Mouse (Mus musculus) erythroblast, adult 5-6 weeks (primary cell): Measurements from ENCODE around the gene Rinl. TPM values are rescaled to one million over a fixed set of nuclear protein-coding genes. Genes with fewer than 3 reads are reported as not detected.

Experiments used
- ATAC-seq: replicated peaks from 2 replicates; pipeline ENCODE4 v1.8.0; 2016; ENCODE audit warnings: moderate number of reproducible peaks, mild to moderate bottlenecking, moderate TSS enrichment, inconsistent platforms; ENCODE audit not compliant: poor library complexity, low FRiP score, severe bottlenecking
- total RNA-seq, 2 experiments: library from RNA; stranded (forward) in 1 of 2; stranded (reverse) in 1 of 2; fragments of 150-400 nt in 1 of 2; fragments of 200-764, 138-1000 nt in 1 of 2; gene quantifications; 2 replicates each; pipeline versions ENCODE4 v1.2.3 to v1.2.4; 2015 to 2017; ENCODE audit warnings: low replicate concordance in 2 of 2

Rinl gene
- total RNA-seq, 2 experiments from 2014 or later = 13.4 to 25.0 TPM

DNA sequence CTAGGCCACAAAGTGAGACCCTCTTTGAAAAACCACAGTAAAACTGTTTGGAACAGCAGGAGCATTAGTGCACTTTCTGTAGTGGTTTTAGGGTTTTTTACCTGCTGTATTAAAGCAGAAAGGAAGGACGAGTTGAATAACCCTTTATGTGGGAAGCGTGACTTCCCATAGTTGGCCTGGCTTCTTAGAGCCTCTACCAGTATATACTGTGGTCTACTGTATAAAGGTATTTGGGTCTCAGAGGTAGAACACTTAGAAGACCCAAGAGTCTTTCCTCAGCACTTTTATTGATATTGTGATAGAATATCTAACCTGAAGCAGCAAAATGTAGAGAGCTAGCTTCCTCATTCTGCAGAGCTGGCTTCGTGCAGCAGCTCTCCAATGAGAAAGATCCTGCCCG, 30.8 kb downstream of the Rinl start:
- no peak for ATAC-seq

DNA sequence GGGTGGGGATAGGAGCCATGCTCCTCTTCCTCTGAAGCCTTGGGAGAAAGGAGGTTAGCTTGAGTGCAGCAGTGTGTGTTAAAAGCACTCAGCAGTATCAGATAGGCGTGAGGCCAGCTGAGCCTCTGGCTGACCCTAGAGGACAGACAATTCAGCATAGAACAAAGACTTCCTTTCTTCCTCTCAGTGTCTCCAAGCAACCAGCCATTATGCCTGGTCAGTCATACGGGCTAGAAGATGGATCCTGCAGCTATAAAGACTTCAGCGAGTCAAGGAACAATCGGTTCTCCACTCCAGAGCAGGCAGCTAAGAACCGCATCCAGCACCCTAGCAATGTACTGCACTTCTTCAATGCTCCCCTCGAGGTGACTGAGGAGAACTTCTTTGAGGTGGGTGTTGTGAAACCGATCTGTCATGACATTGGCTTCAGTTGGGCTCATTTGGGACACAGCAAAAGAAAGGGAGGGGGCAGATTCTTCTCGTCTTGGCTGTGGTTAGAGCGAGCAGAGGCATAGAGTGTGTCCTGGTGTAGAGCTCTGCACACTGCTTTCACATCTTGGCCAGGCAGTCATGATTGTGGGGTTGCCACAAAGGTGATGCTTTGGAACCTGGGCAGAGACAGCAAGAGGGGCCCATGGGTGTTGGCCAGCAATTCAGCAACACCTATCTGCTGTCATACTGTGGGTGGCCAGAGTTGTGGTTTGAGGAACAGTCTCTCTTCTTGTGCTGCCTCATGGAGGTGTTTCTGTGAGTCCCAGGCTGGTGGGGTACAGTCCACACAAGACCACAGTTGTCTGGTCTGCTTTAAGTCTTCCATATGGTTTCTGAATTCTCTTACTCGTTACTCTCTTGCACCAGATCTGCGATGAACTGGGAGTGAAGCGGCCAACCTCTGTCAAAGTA, 31.8 kb downstream of the Rinl start:
- no peak for ATAC-seq

DNA sequence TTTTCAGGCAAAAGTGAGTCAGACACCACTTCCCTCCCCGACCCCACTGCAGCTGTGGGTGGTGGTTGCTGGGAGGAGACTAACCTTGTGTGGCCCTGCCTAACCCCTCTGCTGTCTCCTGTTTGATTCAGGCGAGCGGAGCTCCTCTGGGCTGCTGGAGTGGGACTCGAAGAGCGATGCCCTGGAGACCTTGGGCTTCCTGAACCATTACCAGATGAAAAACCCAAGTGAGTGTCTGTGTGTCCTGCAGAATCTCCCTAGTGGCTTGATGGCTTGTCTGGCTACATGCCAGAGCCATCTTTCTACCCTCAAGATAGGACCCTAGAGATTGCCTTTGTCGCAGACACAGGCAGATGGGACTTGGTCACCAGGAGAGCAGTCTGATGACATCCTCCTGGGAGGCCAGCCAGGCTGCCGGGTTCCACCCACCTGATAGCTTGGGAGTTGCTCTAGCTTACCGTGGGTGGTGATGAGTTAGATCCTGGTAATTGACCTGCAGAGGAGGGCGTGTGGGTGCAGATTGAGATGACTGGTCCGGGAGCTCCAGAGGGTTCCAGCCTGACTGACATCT, 32.6 kb downstream of the Rinl start:
- no peak for ATAC-seq

DNA sequence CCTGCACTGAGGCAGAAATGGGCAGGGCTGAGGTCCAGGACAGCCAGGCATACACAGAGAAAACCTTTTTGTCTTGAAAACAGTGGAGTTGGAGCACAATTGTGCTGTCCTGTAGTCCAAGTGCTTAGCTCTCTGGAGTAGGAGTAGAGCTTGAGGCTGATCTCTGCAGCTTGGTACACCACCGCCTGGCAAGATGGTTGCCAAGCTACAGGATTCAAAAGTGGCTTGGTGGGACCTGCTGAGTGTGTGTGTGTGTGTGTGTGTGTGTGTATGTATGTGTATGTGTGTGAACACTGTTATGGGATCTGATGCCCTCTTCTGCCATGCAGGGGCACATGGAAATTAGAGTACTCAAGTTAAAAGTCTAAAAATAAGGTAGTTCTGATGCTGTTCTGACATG, 33.8 kb downstream of the Rinl start:
- ATAC-seq = no peak

DNA sequence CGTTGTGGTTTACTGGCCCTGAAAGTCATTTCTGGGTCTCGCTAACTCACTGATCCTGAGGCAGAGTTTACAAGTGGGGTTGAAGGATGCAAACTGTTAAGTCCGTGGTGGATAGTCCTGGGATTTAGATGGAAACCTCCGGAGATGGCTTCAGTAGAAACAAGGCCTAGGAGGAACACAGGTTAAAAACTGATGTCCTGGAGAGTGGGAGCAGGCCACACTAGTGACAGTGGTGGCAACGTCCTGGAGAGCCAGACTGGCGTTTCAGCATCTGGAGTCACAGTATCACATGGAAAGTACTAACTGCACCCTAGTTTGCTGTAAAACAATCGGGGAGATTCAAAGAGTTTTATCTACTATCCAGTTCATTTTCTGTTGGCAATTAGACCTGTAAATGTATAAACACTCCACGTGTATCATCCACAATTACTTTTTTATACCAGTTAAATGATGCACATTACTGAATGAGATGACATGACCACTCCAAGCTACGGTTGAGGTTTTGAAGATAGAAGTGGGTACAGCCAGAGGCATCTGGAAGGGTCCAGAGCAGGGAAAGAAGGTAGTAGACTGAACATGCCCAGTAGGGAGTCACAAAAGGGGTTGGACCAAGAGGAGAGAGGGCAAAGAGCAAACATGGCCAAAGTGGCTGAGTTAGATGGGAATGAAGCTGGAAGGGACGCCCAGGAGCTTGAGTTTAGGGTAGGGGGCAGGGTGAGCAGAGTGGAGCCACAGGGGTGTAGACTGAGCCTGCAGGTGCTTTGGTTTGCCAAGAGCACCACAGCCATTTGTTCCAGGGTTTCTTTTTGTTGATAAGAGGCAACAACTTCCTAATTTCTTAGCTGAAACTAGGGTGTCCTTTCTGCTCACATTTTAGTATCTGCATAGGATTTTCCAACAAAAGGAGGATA, 34.5 kb downstream of the Rinl start:
- no peak for ATAC-seq

DNA sequence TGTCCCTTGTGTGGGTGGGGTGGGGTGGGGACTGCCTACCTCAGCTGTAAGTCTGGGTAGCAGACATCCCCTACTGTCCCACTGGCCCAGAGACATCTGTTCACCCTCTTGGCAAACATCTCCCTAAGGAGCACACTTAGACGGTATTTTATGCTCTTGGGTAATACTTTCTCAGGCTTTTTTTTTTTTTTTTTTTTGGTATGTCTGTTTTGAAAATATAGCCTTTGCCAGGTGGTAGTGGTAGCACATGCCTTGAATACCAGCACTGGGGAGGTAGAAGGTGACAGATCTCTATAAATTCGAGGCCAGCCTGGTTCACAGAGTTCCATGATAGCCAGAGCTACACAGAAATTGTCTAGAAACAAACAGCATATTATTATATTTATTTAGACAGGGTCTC, 35.2 kb downstream of the Rinl start:
- no peak for ATAC-seq

DNA sequence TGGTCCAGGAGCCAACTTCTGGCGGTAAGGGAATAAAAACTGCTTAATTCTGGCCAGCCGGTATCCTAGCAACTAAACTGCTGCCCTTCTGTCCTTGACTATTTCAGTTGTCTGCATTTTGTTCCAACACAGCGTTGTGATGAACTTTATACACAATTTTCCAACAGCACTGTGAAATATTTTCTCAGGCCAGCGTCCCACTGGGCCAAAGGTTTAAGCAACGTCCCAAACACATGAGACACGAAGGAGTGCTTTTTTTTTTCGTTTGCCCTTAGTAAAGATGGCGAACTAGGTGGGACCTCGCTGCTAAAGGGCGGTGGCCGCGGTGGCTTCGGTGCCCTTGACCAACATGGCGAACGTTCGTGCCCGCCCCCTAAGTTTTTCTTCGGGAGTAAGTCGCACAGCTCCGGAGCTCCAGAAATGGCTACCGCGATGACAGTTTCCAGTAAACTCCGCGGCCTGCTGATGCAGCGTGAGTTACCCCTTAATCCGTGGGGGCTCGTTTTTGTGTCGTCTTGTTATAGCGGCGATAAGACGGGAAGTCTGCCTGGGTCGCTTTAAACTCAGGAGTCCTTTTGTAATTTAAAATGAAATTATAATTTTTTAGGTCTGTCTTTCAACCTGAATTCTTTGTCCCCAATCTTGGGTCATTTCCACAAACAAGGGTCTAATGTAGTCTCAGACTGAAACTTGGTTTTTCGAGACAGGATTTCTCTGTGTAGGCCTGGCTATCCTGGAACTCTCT, 36.3 kb downstream of the Rinl start, which contains the start of gene Ech1:
TSS of gene Ech1 (plus strand) at position 277 of the 745 bp plus-strand sequence.
- peak; percentile 99 for ATAC-seq

DNA sequence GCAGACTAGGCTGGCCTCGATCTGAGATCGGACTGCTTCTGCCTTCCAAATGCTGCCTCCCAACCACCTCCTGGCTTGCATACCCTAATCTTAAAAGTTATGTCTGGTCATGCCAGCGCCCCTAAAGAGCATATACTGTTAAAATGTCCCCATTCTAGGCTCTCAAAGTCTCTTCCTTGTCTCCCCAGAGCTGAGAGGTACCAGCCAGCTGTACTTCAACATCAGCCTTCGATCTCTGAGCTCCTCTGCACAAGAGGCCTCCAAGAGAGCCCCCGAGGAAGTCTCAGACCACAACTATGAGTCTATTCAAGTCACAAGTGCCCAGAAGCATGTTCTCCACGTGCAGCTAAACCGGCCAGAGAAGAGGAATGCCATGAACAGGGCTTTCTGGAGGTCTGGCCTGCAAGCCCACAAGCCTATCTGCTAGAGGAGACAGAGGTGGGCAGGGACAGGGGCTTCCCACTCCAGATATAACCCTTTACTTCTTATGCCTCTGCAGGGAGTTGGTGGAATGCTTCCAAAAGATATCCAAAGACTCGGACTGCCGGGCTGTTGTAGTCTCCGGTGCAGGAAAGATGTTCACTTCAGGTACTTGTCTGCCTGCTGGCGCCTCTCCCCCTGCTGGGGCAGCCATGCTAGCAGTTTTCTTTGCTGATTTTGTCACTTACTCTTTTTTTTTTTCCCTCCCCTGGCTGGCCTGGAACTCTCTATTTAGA, 37.1 kb downstream of the Rinl start:
- ATAC-seq = peak; percentile 36

DNA sequence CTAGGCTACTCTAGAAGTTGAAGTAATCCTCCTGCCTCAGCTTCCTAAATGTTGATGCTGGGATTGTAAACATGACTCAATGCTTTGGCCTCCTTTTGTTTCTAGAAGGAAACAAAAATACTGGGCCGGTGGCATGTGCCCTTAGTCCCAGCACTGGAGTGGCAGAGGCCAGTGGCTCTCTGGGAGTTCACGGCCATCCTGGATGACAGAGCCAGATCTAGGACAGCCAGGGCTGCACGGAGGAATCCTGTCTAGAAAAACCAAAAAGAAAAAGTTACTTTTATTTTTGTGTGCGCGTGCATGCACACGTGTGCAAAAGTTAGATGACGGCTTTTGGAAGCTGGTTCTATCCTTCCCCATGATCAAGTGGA, 37.6 kb downstream of the Rinl start:
- no peak for ATAC-seq

DNA sequence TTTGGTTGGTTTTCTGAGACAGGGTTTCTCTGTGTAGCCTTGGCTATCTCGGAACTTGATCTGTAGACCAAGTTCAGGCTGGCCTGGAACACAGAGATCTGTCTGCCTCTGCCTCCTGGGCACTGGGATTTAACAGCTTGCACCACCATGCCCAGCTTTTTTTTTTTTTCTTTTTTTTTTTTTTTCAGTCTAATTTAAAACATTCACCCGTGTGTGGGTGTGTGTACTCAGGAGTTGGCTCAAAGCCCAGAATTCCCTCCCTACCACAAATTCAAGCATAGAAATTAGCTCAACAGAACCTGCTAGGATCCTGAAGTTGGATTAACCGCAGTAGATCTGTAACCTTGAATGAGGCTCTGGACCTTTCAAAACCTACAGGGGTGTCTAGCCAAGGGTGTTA, 38.6 kb downstream of the Rinl start:
- ATAC-seq = no peak

DNA sequence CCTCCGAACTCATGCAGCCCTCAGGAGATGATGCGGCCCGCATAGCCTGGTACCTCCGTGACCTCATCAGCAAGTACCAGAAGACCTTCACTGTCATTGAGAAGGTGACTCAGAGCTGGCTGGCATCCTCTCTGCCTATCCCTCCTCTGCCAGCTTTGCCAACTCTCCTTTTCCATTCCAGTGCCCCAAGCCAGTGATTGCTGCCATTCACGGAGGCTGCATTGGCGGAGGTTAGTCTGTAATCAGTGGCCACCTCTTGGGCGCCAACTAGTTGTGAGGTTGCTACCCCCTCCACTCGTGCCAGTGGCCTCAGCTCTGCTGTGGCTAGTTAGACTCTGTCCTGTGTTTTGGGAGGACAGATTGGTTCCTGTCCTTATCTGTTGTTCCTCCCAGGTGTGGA, 41.1 kb downstream of the Rinl start:
- no peak for ATAC-seq

DNA sequence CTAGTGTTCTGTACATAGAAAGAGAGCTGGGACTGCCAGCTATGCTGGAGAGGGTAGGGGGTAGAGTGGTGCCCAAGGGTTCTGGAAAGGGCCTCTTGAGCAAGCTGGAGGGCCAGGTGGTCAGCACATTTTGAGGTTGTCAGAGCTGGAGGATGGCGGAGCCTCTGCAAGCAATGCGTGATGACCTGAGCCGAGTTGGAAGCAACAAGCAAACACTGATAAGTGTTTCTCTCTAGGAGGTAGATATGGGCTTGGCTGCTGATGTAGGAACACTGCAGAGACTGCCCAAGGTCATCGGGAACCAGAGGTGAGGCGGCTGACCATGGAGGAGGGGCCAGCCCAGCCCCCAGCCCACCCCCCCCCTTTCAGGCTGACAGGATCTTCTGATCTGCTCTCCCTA, 42.2 kb downstream of the Rinl start:
- no peak for ATAC-seq

DNA sequence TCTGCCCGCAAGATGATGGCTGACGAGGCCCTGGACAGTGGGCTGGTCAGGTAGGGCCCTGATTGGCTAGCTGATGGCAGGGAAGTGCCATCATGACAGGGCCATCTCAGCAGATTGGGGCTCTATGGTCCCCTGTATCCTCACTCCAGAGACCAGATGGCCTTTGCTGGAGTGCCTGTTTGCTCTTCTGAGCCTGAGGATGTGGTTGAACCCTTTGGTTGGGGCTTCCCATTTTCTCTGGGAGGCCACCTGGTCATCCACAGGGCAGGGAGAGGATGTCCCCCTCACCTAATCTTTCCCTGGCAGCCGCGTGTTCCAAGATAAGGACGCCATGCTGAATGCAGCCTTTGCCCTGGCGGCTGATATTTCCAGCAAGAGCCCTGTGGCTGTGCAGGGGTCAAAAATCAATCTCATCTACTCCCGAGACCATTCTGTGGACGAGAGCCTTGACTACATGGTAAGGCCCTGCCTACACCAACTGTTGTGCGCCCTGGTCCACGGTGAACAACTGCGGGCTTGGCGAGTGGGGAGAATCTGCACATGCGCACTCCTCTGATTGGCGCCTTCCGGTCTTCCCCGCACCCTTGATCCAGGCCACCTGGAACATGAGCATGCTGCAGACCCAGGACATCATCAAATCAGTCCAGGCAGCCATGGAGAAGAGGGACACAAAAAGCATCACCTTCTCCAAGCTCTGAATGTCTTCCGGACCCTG, 42.8 kb downstream of the Rinl start:
- no peak for ATAC-seq

DNA sequence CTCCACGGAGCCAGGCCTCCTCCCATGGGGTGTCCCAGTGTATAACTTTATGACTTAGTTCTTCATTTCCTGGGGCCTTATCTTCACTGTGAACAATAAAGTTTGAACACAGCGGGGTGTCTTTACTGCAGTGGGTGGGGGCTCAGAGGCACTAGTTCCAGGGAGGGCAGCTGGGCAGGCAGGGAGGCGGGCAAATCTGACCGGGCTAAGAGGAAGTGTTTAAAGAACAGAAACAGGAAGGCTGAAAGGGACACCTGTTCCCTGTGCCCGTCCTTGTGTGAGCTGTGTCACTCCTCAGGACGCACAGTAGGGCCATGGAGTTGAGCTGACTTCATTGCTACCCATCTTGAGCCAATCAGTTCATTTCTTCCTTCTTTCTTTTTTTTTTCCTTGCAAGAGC, 43.4 kb downstream of the Rinl start:
- no peak for ATAC-seq

DNA sequence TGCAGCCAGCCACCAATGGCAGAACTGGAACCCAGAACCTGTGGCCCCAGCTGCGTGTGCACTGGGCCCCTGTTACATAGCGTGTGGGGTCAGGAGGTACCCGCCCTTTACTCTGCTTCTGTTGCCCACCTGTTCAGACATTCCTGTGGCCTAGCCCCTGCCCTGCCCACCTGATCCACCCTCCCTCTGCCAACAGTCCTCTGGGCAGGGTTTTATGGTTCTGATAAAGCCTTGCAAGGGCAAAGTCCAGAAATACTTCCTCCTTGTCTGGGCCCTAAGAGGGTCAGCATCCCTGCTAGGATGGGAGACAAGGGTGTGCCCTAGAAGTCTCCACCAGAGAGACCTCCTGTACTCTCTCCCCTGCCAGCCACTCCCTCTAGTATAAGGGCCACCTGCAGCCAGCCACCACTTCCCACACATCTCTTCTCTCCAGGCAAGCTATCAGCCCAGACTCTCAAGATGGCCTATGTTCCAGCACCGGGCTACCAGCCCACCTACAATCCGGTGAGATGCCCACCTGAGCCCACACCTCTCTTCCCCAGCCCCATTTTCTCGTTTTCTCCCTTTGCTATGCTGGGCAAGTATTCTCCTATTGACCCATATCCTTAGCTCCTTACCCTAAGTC, 45.1 kb downstream of the Rinl start, which contains the start of gene Lgals4:
TSS of gene Lgals4 (plus strand) at position 132 of the 625 bp plus-strand sequence.
- no peak for ATAC-seq

DNA sequence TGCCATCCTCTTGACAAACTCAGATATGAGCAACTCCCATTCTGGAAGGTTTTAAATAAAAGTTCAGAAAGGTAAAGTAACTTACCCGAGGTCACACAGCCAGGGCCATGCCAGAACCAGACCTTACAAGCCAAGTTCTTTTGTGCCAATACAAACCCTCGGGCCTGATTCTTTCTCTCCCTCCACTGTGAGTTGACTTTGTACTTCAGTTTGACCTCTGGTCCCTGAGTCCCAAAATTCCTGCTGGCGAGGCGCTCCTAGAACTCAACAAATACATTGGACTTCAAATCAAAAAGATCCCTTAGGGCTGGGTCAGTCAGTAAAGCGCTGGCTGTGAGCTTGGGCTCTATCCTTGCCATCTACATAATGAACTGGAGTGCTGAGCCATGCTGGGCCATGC, 48.2 kb downstream of the Rinl start:
- no peak for ATAC-seq

DNA sequence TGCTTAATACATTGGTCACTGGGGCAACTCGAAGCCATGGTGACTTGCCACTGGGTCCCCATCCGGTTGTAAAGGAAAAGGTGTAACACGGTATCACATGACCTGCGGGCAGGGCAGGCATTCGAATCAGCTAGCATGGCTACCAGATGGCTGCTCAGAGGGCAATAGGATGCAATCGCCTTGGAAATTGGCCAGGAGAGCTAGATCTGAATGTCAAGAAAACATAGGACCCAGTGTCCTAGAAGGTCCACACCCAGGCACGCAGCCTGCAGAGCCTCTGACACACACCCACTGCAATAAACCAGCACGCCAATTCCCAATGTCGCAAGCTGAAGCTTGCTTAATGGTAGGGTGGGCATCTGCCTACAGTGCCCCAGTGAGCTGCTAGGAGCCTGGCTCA, 49.6 kb downstream of the Rinl start:
- no peak for ATAC-seq

DNA sequence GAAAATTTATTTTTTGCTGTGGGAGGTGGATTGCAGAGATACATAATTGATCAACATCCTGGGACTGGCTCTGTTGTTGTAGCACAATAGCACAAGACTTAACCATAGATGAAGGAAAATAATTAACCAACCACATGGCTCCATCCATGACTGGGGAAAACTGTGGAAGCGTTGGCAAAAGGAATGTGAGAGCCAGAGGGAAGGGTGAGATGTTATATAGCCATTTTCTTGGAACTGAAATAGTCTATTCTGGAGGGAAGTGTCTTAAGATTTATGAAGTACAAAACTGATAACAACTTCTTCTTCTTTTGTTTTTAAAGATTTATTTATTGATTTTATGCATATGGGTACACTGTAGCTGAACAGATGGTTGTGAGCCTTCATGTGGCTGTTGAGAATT, 58.5 kb downstream of the Rinl start:
- ATAC-seq = no peak
